Comparison of ENCODE assay signal across 9 mouse cellular contexts in the genomic region with DNA sequence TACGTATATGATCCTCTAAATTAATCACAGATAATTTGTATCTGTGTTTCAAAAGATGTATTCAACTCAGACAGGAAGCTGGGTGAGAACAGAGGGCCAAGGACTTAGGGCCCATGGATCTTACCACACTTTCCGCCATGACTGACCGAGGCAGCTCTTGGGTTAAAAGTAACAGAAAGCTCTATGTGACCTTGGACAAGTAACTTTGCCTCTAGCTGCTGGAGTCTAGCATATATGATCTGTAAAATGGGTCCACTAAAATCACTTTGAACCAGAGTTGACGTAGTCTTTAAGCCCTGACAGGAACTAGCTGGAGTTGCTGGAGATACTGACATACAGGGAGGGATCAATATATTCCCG. TPM values are rescaled to one million over a fixed set of nuclear protein-coding genes. Genes with fewer than 3 reads are reported as not detected.
A peak's percentile ranks its signal among the peaks of the same experiment; 100 is the strongest.
DNase-seq lines count a peak whose midpoint lies in the region; ATAC-seq and TF ChIP-seq lines count a peak whose summit lies in the region.
"Had no signal": no experiment of that assay in that cellular context is flagged by ENCODE, and none has a peak within 500 bp of the region (broad histone marks: within the 10 kb centered on the region; RNA-seq: fewer than 3 reads in every experiment).

No protein-coding gene starts in this region.

- no peaks in the 10 kb centered on the region for H3K27me3 ChIP-seq in testis, adult 2 months (ENCODE audit: control insufficient read depth, insufficient read depth, low read length)
- H3K27me3 ChIP-seq in limb, embryonic 14.5 days (ENCODE audit: control insufficient read depth, insufficient read depth, low read length) = no peaks in the 10 kb centered on the region; the same call in 1 of the 2 replicates
- no peaks in the 10 kb centered on the region for H3K27me3 ChIP-seq in stomach, postnatal 0 days (ENCODE audit: control insufficient read depth, insufficient read depth, low read length)
- H3K27me3 ChIP-seq: CH12.LX had no signal

- peaks cover 13% of the 10 kb centered on the region for H3K4me1 ChIP-seq in testis, adult 2 months (ENCODE audit: control insufficient read depth, insufficient read depth, low read length)
- peaks cover 24% of the 10 kb centered on the region for H3K4me1 ChIP-seq in limb, embryonic 14.5 days (ENCODE audit: control insufficient read depth, insufficient read depth, low read length)
- H3K4me1 ChIP-seq in stomach, postnatal 0 days (replicated peaks; ENCODE audit: control insufficient read depth, insufficient read depth) = no peaks in the 10 kb centered on the region; the same call in 1 of the 2 replicates

- peak overlapping the region; percentile 69 for H3K27ac ChIP-seq in testis, adult 2 months (ENCODE audit: control insufficient read depth, insufficient read depth, low read depth, low read length)
- 0 out of 2 replicates have a peak overlapping the region, but pooled peaks have one; percentile 13 for H3K27ac ChIP-seq in limb, embryonic 14.5 days (replicated peaks; ENCODE audit: low read depth, low read length)
- H3K27ac ChIP-seq in stomach, postnatal 0 days (replicated peaks) = no peak overlapping the region; the same call in 1 of the 2 replicates

- no peaks in the 10 kb centered on the region for H3K9me3 ChIP-seq in limb, embryonic 14.5 days (ENCODE audit: control insufficient read depth, low read length)
- no peaks in the 10 kb centered on the region for H3K9me3 ChIP-seq in stomach, postnatal 0 days (ENCODE audit: control insufficient read depth, low read length)

- DNase-seq in cerebellum, adult 9-11 months = peak; percentile 25
- no peak for DNase-seq in cerebellum, postnatal 25 days
- DNase-seq in testis, postnatal 10 days (ENCODE audit: low spot score) = no peak
- no peak for DNase-seq in limb, embryonic 14.5 days (ENCODE audit: low spot score)
- DNase-seq in stomach, postnatal 0 days (ENCODE audit: low spot score) = peak; percentile 10
- DNase-seq in layer of hippocampus, postnatal 36 days = no peak
- no peak for DNase-seq in adrenal gland, postnatal 36 days

- no peak for TF ChIP-seq CTCF in testis, adult 2 months (IDR thresholded peaks at IDR 0.05; ENCODE audit: control insufficient read depth, insufficient read depth, insufficient replicate concordance, low read depth, low read length)
- no peak for TF ChIP-seq CTCF in stomach, postnatal 0 days (IDR thresholded peaks at IDR 0.05; ENCODE audit: low read depth)

- TF ChIP-seq EP300 in stomach, postnatal 0 days (optimal IDR thresholded peaks at IDR 0.05) = no peak

- peak overlapping the region; percentile 78 for H3K4me2 ChIP-seq in limb, embryonic 14.5 days (replicated peaks; ENCODE audit: low read depth, low read length, severe bottlenecking)
- peak overlapping the region; percentile 81 for H3K4me2 ChIP-seq in stomach, postnatal 0 days (replicated peaks; ENCODE audit: low read depth)

- H3K4me3 ChIP-seq in testis, adult 2 months (ENCODE audit: control insufficient read depth, low read depth, low read length) = peak overlapping the region; percentile 86; the same call in 1 of the 2 replicates
- peak overlapping the region; percentile 97 for H3K4me3 ChIP-seq in limb, embryonic 14.5 days (replicated peaks; ENCODE audit: low read length)
- peak overlapping the region; percentile 94 for H3K4me3 ChIP-seq in stomach, postnatal 0 days (ENCODE audit: low read depth, low read length)

- no peak for TF ChIP-seq POLR2A in testis, adult 2 months (IDR thresholded peaks at IDR 0.05; ENCODE audit: control insufficient read depth, low read depth, low read length)
- no peak for TF ChIP-seq POLR2A in limb, embryonic 14.5 days (IDR thresholded peaks at IDR 0.05; ENCODE audit: borderline replicate concordance, extremely low read depth, insufficient read depth, insufficient read length)

- 45% methylated on average over 5 of the region's 5 CpGs for WGBS in limb, embryonic 14.5 days
- WGBS in stomach, postnatal 0 days = 32% methylated on average over 5 of the region's 5 CpGs

- H3K36me3 ChIP-seq in testis, adult 2 months (ENCODE audit: control insufficient read depth, insufficient read depth, low read length) = no peaks in the 10 kb centered on the region
- no peaks in the 10 kb centered on the region for H3K36me3 ChIP-seq in limb, embryonic 14.5 days (ENCODE audit: control insufficient read depth, insufficient read depth, low read length)
- H3K36me3 ChIP-seq in stomach, postnatal 0 days (ENCODE audit: control insufficient read depth, insufficient read depth, low read length) = no peaks in the 10 kb centered on the region

- ATAC-seq in limb, embryonic 14.5 days (ENCODE audit: low FRiP score, low read depth) = no peak
- ATAC-seq in stomach, postnatal 0 days (ENCODE audit: low FRiP score, low TSS enrichment) = no peak

- peak overlapping the region; percentile 86 for H3K9ac ChIP-seq in limb, embryonic 14.5 days (ENCODE audit: low read depth, low read length, severe bottlenecking)
- H3K9ac ChIP-seq in stomach, postnatal 0 days (ENCODE audit: low read length) = peak overlapping the region; percentile 89

RNA-seq across cellular contexts. Expression of a gene that starts 1.5 kb away (rescaled TPM):
- 7.1 and 8.4 TPM in 2 replicates for polyA plus RNA-seq in testis, adult 2 months (2012; rRNA removed)
- polyA plus RNA-seq in limb, embryonic 14.5 days (2012; rRNA removed) = 20.7 and 23.2 TPM in 2 replicates
- polyA plus RNA-seq in limb, embryonic 14.5 days (2014; fragmentation: Nextera tagmentation; extraction: Ambion mirVana) = 29.0 and 29.4 TPM in 2 replicates
- 10.6 and 11.9 TPM in 2 replicates for polyA plus RNA-seq in stomach, postnatal 0 days (2015; fragmentation: Nextera tagmentation; extraction: Ambion mirVana)
- 10 to 100 TPM; 16.7 to 21.4 TPM for total RNA-seq in layer of hippocampus, postnatal 36 days (2021)
- 100 to 1,000 TPM; 233 to 271 TPM for total RNA-seq in adrenal gland, postnatal 36 days (2021)

RNA-seq across cellular contexts. Expression of a gene that starts 43.1 kb away (rescaled TPM):
- 100 and 103 TPM in 2 replicates for polyA plus RNA-seq in testis, adult 2 months (2012; rRNA removed)
- polyA plus RNA-seq in limb, embryonic 14.5 days (2012; rRNA removed) = 4.8 and 5.0 TPM in 2 replicates
- 4.3 and 4.5 TPM in 2 replicates for polyA plus RNA-seq in limb, embryonic 14.5 days (2014; fragmentation: Nextera tagmentation; extraction: Ambion mirVana)
- polyA plus RNA-seq in stomach, postnatal 0 days (2015; fragmentation: Nextera tagmentation; extraction: Ambion mirVana) = 1.1 and 1.3 TPM in 2 replicates
- 10 to 100 TPM; 17.6 to 18.5 TPM for total RNA-seq in layer of hippocampus, postnatal 36 days (2021)
- total RNA-seq in adrenal gland, postnatal 36 days (2021) = 1 to 10 TPM; 2.3 to 2.4 TPM

Comparison
In these comparisons a context has a peak if more than half of its experiments do, and no peak if none do; other contexts are left out.
1. DNase-seq: peak in cerebellum, adult 9-11 months (single experiment) and stomach, postnatal 0 days (single experiment); none in cerebellum, postnatal 25 days (0 of 2), testis, postnatal 10 days (single experiment), limb, embryonic 14.5 days (single experiment), layer of hippocampus, postnatal 36 days (0 of 2) and adrenal gland, postnatal 36 days (0 of 2).
2. RNA of a gene that starts 43.1 kb away (polyA plus RNA-seq): 100 to 103 TPM in testis, adult 2 months; 4.3 to 5.0 TPM in limb, embryonic 14.5 days and 1.1 to 1.3 TPM in stomach, postnatal 0 days; every median in the first group is over 10 times any median in the second.
3. Peak in every context shown above with its lines, with median percentiles within 50 percentile points of each other: H3K4me3 ChIP-seq.